Mouse (Mus musculus): ENCODE data around the gene Triml1.

Gene Triml1

DNA sequence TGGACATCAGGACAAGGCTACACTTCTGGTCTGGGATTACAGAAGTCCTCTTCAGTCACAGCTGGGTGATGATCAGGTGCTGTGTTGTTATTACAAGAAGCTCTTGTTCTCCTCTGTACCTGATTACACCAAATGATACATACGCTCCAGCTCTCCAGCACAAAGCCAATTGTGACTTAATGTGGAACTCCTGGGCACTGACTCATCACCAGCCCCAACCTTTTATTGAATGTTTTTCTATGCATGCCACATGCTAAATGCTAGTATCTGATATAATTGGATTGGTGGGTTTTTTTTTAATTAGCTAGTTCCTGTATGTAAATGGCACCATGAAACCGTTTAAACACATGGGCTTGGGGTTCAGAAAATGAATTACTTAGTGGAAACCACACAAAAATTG lies at the start of gene Triml1:
Gene Triml1, minus strand, starts transcription at position 101 of the 400 bp plus-strand sequence.
- no peak for DNase-seq (ENCODE audit: low spot score)

DNA sequence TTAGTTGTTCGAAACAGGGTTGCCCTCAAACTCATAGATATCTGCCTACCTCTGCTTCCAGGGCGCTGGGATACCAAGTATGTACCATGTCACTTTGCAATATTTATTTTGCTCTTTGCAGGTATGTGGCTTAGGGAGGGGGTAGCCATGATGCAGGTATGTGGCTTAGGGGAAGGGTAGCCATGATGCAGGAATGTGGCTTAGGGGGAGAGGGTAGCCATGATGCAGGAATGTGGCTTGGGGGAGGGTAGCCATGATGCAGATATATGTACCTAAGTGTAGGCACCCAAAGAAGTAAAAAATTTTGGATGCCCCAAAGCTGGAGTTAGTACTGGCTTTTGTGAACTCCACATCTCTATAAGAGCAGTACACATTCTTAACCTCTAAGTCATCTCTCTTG lies 41.0 kb upstream of the Triml1 start:
- DNase-seq (ENCODE audit: low spot score) = no peak

DNA sequence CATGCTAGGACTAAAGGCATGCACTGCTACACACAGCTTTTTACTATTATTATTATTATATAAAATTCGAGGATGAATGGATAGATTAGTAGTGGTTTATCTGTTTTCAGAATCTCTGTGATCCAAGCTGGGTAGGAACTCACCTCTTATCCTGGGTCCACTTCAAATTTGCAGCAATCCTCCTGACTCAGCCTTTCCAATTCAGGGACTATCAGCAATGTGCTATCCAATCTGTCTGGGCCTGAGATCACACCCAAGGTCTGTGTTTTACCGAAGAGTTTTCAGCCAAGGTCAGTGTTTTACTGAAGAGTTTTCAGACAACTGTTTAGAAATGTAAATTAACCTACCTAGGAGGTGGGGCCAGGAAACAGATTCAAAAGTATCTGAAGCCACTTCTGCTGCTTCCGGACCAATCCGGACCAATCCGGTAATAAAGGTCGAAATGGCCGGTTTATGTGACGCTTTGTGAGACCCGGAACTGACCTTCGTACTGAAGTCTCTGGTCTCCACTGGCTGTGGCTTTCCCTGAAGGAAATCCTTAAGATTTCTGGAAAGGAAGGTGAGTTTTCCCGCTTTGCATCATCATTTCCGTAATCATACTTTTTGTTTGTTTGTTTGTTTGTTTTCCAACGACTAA lies 38.9 kb upstream of the Triml1 start, which contains the start of gene Triml2:
Gene Triml2, plus strand, starts transcription at position 488 of the 637 bp plus-strand sequence.
- DNase-seq (ENCODE audit: low spot score) = no peak

DNA sequence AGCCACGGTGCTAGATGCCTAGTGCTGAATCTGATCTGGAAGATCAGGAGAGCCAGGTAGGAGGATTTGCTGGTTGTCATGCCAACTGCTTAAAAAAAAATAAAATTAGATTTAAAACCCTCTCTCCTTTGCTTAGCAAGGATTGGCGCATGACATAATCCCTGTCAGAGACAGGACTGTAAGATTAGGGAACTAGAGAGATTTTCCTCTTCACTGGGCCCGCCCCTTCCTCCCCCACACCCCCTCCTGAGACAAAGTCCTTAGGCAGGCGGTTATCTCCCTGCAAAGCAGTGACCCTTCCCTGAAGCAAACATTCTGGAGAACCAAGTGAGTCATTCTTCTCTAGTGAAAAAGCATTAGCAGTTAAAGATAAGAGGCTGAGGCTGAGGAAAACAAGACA lies 37.9 kb upstream of the Triml1 start:
- no peak for DNase-seq (ENCODE audit: low spot score)

DNA sequence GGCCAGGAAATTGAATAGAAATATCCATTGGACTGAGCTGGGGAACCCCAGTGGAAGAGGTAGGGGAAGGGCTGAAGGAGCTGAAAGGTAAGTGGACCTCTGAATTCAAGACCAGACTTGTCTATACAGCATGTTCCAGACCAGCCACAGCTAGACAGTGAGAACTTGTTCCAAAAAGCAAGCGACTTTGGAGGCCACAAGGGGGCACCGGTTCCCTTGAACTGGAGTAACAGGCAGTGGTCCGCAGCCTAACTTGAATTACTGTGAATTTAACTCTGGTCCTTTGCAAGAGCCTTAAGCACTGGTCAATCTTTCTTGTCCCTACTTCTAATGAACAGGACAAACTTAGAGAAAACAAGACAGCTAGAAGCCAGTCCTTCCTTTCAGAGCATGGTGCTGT lies 37.0 kb upstream of the Triml1 start:
- DNase-seq (ENCODE audit: low spot score) = no peak

DNA sequence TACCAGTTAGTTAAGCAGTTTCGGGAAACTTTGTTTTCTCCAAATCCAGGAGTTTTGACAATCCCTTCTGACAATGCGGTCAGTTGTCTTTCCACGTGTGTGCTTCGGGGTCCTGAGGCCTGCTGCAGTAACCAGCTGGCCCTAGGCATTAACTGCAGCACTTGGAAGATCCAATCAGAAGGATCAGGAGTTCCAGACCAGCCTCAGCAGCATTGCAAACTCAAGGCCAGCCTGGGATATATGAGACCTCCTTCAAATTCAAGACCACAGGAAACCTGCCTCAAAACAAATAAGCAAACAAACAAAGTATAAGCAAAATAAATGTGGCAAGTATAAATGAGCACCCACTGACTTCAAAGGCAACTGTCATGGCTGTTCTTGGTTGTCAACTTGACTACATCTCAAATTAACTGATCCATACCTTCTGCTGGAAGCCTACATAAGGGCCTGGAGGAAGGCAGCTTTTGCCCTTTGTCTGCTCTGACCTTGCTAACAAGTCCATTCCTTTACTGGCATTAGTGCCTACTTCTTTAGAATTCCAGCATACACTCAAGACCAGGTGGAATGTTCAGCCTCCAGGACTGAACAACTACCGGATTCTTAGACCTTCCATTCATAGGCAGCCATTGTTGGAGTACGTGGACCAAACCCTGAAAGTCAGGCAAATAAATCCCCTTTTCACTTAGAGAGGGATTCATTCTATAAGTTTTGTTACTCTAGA lies 35.6 kb upstream of the Triml1 start:
- DNase-seq (ENCODE audit: low spot score) = no peak

DNA sequence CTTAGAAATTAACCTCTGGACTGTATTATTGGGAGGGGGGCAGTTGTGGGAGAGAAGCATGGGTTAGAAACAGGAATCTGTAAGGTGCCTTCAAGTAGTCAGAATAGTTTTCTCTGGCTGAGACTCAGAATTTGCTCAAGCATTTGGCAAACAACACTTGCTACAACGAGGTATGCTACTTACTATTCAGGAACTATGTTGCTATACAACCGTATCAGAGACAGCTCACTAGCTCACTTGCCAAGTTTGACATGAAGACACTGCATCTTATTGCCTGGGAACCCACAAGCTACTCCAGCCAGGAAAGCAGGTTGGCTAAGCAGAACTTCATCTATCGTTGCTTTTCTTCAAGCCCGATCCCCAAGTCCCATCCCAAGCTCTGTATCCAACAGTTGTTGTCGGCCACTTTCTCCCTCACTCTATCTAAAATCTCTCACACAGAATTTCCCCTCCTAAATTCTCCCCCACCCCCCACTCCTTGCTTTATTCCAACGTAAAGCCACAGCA lies 28.0 kb upstream of the Triml1 start:
- no peak for DNase-seq (ENCODE audit: low spot score)

DNA sequence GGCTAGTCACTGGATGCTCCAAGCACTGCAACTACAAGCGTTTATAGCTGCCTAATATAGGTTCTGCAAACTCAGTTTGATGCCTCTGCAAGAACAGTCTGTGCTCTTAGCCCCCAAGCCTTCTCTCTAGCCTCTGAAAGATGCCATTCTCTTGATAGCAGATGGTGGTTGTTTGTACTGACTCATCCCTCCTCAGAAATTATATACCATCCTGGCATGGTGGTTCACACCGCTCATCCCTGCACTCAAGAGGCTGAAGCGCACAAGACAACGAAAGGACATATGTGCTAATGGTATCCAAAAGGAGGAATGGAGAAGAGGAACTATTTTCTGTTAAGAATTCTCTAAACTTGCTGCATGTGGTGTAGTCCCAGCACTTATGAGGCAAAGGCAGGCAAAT lies 26.8 kb upstream of the Triml1 start:
- DNase-seq (ENCODE audit: low spot score) = no peak

DNA sequence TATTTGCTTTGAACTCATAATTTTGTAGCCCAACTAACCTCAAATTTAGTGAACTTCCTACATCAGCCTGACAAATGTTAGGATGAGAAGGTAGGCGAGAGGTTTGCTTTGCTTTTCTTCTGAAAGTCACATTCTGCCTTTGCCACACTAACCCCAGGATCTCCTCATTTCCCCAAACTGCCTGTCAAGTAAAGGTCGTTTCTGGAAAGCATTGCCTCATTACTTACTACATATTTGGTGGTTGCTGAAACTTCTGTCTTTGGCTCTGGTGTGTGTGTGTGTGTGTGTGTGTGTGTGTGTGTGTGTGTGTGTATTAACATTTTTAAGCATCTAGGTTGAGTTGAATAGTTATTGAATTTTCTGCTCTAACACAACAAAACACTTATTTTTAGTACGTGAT lies 23.2 kb upstream of the Triml1 start:
- DNase-seq (ENCODE audit: low spot score) = no peak

DNA sequence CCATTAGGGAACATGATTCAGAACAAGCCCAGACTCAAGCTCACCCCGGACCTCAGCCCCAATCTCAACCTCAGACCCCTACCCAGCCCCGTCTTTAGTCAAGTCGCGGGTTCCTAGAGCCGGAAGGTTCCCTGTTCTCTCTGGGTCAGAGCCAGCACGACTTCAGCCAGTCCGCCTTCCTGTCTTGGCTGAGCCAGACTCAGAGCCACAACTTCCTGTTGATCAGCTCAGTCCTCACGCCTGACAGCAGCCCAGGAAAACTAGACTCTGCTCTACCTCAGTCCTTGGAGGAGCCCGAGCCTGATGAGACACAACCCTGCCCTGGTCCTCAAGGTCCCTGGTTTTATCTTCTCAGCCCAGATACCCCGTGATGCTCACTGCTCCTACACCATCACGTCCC lies 22.0 kb upstream of the Triml1 start:
- no peak for DNase-seq (ENCODE audit: low spot score)

DNA sequence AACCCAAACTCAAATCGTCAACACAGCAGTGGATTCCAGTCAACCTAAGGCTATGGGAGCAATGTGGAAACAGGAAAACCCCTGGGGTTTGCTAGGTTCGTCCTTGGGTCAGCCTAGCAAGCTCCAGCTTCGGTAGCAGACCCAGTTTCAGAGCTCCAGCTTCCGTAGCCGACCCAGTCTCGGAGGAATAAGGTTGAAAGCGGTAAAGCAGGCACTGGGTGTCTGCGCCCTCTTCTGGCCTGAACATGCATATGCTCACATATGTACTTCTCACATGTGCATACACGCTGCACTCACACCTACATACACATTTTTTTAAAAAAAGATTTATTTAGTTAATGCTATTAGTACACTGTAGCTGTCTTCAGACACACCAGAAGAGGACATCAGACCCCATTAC lies 8.0 kb upstream of the Triml1 start:
- no peak for DNase-seq (ENCODE audit: low spot score)

DNA sequence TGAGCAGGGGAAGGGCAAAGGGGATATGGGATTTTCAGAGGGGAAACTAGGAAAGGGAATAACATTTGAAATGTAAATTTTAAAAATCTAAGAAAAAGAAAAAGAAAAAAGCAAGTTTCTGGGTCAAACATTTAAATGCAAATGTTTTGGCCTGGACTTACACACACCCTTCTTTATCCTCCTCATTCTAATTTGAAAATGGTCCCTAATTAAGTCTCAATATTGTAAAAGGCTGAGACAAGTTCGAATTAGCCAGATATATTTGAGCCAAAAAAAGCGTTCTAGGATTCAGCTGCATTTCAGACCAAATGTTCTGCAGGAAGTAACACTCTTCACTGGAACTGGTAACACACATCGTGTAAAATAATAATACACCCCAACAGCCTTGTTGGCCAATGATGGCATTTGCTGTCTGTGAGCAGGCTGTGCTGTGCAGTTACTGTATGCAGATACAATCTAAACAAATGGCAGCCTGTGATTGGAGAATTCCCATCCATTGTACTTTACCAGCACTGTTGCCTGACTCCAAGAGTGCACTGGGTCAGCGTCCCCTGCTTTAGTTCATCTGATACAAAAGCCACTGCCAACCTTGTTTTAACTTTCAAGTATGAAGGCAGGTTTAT lies 30.0 kb downstream of the Triml1 start:
- DNase-seq (ENCODE audit: low spot score) = no peak
